Mouse (Mus musculus) retina, adult 2 months (tissue): Measurements from ENCODE around the gene Ski.
"Not testable (repeated sequence)": the region's sequence is repeated elsewhere in the genome, so short reads cannot be mapped to it uniquely, and the experiment has no call there.

Experiments
- DNase-seq: peaks from one replicate; pipeline ENCODE4 v3.0.0-alpha.2; 2012; ENCODE audit warnings: low read depth, low spot score

Ski gene

DNA sequence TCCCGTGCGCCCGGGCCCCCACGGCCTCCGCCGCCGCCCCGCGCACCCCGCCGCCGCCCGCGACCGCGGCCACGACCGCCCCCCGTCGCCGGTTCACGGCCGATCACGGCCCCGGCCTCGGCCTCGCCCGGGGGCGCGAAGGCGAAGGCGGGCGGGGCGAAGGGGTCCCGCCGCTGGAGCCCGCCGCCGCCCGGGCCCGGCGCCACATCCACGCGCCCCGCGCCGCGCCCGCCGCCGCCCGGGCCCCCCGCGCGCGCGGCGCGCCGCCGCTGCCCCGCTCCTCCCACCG, at the start of gene Ski:
Gene Ski (minus strand): TSS at position 41 of the 289 bp plus-strand sequence.
- DNase-seq: no peak

DNA sequence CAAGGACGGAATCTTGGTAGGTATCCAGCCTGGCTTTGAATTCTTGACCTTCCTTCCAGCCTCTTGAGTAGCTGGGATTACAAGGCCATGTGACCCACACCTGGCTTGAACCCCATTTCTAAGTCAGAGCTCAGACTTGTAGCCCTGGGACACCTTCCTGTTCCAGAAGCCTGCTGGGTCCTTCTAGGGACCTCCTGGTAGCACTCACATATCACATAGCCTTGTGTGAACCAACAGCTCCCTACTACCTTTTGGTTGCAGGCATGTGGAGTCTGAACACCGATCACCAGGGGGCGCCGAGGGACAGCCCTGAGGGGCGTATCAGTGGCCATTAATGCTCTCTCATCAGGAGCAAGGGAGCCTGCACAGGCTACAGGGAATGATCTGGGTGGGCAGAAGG, 46.0 kb upstream of the Ski start:
- no peak for DNase-seq

GRCm38 (mm10) chr4:155267639-155268175, 45.3 kb upstream of the Ski start:
- DNase-seq: no peak

GRCm38 (mm10) chr4:155267047-155267543, 44.7 kb upstream of the Ski start:
- no peak for DNase-seq

GRCm38 (mm10) chr4:155264521-155265321, 42.3 kb upstream of the Ski start:
- DNase-seq: no peak

DNA sequence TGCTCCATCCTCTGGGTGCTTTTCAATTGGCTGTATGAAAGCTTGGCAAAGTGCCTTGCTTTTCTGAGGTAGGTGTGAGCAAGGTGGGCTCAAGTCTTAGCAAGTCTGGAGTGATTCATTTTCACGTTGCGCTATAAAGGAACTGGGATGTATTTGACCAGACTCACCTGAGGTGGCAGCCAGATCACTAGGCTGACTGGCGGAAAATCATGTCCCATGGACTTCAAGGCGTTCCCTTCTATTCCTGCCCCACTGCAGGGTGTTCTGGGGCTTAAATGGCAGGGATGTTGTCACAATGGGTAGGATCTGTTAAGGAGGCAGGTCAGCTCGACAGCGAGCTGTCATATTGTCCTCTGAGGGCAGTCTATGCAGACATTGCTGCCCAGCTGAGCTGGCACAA, 29.9 kb upstream of the Ski start:
- DNase-seq: no peak

DNA sequence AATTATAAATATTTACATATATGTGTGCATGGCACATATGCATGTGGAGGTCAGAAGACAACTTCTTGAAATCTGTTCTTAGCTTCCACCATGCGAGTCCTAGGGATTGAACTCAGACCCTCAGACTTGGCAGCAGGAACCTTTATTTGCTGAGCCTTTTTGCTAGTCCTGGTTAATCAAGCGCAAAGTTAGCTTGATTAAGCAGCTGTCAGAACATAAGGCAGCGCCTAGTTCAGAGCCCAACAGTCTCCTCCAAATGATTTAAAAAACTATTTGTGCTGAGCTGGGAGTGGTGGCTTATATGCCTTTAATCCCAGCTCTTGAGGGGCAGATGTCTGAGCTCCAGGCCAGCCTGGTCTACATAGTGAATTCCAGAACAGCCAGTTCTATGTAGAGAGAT, 28.8 kb upstream of the Ski start:
- no peak for DNase-seq

DNA sequence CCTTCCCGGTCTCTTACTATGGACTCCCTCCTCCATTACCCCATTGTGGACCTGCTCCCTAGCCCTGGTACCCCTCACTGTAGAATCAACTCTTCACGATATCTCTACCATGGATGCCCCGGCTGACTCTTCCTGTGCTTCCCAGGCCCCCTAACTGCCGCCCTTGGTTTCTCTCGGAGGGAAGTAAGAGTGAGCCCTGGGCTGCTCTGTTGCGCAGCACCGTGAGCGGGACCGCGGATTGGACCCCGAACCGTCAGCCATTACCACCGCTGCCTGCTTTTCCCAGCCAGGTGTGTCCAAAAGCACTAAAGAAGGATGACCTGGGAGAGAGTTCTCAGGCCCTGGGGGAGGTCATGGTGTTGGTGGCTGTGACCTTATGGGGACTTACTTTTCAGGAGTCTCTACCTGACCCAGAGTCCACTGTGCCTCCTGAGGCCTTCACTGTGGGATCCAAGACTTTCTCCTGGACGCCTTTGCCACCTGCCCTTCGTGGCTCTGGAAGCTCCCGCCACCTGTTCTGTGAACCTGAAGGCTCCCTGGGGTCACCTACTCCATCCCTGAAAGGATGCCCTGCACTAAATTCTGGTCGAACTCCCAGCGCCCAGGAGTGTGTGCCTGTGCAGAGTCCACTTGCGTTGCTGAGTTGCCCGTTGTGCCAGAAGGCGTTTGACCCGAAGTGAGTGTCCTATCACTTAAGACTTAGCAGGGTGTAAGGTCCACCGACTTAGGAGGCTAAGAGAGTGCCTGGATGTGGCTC, 28.1 kb upstream of the Ski start:
- DNase-seq: no peak

GRCm38 (mm10) chr4:155249648-155250351, 27.4 kb upstream of the Ski start, which contains the start of gene Faap20:
Faap20 (plus strand) TSS chr4:155249802.
- DNase-seq: no peak

DNA sequence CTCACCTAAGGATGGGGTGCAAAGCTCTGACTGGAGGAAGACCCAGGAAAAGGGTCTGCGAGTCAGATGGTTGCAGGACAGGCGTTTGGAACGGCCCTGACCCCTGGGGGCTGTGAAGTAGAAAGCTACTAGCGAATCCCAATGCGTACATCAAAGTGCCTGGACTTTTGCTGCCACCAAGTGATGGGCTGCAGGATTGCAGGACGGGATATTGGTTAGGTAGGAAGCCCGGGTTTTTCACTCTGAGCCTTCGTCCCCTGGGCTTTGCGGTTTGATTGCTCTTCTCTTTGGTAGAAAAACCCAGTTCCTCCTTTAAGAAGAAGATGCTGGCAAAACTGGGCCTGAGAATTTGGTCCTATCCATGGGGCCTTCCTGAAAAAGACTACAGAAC, 26.9 kb upstream of the Ski start:
- peak; percentile 72 for DNase-seq

- not testable (repeated sequence) for DNase-seq
Observed at GRCm38 (mm10) chr4:155248054-155248453, 25.7 kb upstream of the Ski start.

GRCm38 (mm10) chr4:155246691-155247105, 24.3 kb upstream of the Ski start:
- DNase-seq: no peak

- no peak for DNase-seq
Observed at GRCm38 (mm10) chr4:155245770-155246492, 23.5 kb upstream of the Ski start.

DNA sequence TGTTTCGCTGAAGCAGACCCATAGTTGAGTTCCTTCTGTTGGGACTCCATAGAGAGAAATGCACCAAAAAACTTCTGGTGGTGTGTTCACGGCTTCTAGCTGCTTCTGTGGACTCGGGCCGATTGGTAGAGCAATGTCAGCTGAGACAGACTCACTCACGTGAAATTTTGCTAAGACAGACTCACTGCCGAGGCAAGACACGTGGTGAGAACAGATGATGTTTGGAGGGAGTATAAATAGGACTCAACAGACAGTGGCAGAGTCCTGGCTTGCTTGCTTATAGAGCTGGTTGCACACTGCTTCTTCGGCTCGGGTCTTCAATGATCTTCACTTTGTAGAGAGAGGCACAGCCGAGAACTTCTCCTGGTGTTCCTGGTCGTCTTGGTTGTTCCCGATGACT, 20.8 kb upstream of the Ski start:
- no peak for DNase-seq

GRCm38 (mm10) chr4:155242292-155242691, 19.9 kb upstream of the Ski start:
- DNase-seq: no peak

- DNase-seq: no peak
Observed at GRCm38 (mm10) chr4:155241789-155242188, 19.4 kb upstream of the Ski start.

GRCm38 (mm10) chr4:155239494-155239893, 17.1 kb upstream of the Ski start:
- no peak for DNase-seq

DNA sequence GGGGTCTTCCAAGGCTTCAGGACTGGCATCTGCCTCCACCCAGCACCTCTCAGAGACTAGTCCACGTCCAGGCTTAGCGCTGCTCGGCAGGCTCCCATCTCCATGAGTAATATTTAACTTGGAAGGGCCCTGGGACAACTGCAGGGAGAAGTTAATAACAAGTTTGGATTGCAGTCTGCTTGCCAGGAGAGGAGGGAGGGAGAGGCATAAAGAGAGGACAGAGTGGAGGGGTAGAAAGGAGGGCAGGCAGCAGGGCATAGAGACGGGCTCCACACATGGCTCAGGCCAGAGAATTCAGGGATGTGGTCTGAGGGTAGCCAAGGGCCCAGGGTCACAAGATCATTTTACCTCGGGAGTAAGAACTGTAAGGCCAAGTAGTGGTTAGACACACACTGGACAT, 15.9 kb upstream of the Ski start:
- DNase-seq: no peak

DNA sequence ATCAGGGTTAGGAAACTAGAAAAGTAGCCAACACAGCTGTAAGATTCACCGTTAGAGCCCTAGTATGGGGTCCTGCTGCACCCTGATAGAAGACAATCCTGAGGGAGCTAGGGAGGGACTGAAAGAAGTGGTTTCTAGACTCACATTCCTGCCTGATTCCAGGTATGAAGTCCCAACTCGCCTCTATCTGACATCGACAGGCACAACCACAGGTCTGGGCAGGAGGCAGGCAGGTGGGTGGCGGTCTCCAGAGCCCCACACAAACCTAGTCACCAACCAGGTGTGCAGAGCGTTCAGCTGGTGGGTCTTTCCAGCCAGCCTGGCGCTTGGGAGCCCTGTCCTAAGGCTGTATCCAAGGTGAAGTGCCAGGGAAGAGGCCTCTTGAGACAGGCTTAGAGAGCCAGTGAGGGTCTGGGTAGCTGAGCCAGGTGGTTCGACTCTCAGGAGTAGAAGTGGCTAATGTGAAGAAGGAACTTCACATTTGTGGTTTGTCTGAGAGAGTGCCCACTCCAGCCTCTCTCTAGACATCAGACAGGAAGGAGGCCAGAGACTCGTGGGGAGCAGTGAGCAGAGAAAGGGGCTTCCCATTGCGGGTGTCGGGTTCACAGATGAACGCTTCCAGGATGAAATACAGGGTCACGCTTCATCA, 14.5 kb upstream of the Ski start:
- DNase-seq: no peak

GRCm38 (mm10) chr4:155235311-155236119, 13.1 kb upstream of the Ski start:
- DNase-seq: no peak
